Mouse (Mus musculus): Measurements from ENCODE around the gene Kcnf1.
A peak's percentile ranks its signal among the peaks of the same experiment; 100 is the strongest.

Kcnf1 gene

DNA sequence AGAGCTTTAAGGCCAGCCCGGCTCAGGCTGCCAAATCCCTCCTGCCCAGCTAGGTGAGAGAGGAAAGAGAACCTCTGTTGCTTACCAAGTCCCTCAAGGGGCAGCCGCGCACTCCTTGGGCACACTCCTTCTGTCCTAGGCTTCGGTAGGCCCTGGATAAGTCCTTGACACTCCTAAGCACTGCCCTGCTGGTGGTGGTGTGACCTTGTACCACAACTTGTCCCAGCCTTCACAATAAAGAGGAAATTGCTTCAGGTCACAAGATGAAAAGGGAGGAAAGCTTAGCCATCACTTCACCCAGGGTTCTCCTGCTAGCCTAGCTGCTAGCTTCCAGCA, at the start of gene Kcnf1:
Gene Kcnf1, minus strand, starts transcription at position 132 of the 336 bp plus-strand sequence.
- no peak for DNase-seq

DNA sequence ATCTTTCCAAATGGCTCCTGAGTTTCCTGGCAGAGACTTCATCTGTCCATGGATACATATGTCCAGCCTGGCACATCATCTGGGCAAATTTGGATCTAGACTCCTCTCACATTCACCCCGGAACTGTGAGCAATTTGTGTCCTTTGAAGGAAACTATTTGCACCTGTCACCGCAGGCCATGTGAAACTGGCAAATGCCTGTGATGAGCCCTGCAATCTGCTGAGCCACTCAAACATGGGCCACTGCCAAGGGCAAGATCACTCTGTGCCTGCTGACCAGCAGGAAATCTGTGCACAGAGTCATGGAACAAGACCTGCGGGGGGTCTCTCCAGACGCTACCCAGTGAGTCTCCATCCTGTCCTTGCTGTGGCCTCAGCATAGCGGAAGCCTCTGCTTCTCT, 48.3 kb upstream of the Kcnf1 start:
- no peak for DNase-seq

GRCm38 (mm10) chr12:17223050-17223449, 46.4 kb upstream of the Kcnf1 start:
- no peak for DNase-seq

DNA sequence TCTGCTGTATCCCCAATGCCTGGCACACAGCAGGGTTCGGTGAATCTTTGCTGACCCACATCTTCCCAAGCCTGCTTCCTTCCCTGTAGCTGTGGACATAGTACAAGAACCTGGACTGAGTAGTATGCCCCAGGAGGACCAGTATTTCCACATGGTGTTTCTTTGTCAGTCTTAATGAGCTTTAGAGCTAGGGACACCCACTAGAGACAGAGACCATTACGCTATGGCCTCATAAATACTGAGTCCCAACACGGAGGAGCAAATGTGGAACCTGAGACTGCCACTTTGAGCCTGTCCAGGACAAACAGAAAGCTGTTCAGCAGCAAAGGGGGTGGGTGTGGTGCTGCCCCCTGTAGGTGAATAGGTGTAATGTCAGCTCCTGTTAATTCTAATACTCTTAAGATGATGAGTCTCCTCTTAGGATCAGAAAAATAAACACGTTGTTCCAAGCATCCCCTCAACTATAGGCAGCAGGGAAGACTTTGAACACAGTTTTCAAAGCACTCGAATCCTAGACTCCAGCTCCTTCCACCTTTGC, 45.3 kb upstream of the Kcnf1 start:
- peak in 1 of 2 experiments; percentile 13 for DNase-seq

- no peak for DNase-seq
Measured at GRCm38 (mm10) chr12:17220631-17221030, 43.9 kb upstream of the Kcnf1 start.

GRCm38 (mm10) chr12:17219107-17219506, 42.4 kb upstream of the Kcnf1 start:
- DNase-seq = no peak

- no peak for DNase-seq
Measured at GRCm38 (mm10) chr12:17218390-17218789, 41.7 kb upstream of the Kcnf1 start.

DNA sequence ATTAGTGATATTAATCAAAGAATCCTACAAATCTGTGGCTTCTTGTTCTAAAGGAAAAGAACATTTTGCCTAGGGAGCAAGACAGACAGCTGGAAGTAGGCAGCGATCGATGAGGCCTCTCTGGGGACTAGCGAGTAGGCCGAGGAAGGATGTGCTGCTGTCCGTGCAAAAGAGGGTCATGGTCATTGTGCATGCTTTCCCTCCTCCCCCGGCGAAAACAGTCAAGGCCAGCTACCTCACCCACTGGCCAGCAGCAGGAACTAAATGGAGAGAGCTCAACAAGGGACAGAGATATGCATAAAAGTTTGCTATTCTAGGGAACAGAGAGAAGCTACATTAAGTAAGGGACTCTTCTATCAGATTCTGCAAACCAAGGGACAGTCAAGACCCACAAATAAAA, 39.1 kb upstream of the Kcnf1 start:
- no peak for DNase-seq

GRCm38 (mm10) chr12:17202492-17203322, 26.0 kb upstream of the Kcnf1 start:
- no peak for DNase-seq

DNA sequence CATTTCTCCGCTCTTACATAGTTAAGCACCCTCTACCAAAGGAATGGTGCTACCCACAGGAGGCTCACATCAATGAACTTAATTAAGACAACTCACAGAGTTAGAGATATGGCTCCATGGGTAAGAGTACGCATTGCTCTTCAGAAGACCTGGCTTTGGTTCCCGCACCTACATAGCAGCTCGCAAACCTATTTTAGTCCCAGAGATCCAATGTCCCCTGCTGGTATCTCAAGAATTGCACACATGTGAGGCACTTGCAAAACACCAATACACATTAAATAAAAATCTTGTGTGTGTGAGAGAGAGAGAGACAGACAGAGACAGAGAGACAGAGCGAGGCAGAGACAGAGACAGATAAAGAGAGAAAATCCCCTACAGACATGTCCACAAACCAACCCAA, 21.9 kb upstream of the Kcnf1 start:
- DNase-seq = no peak

DNA sequence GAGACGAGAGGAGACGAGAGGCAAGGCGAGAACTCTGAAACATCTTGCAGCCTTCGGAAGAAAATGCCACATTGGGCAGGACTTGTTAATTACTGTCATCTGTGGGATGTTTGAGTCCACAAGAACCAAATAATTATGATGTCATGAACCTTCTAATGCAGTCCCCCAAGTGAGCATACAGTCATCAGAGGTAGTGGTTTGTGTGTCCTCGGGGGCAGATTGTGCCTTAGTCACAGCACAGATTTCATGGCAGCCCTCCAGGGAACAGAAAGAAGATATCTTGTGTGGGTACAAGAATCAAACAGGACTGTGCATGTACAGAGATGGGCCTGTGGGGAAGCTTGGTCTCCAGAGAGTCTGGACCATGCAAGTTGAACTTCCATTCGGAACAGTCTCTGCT, 17.5 kb upstream of the Kcnf1 start:
- no peak for DNase-seq

DNA sequence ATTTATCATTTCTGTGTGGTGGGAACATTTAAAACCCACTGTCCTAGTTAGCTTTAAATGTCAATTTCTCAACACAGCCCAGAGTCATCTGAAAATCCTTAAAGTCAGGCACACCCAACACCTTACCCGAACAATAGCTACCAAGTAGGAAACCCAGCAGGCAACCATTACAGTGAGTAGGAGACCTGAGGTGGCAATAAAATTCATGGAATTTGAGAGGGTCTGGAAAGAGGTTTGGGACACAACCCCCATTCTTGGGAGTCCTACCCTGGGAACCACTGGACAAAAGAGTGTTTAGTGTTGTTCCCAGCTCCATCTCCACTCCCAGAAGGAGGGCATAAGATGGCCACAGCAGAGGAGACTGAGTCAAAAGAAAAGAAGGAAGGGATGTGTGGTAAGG, 16.6 kb upstream of the Kcnf1 start:
- DNase-seq = no peak

- DNase-seq = no peak
Measured at GRCm38 (mm10) chr12:17192887-17193286, 16.2 kb upstream of the Kcnf1 start.

DNA sequence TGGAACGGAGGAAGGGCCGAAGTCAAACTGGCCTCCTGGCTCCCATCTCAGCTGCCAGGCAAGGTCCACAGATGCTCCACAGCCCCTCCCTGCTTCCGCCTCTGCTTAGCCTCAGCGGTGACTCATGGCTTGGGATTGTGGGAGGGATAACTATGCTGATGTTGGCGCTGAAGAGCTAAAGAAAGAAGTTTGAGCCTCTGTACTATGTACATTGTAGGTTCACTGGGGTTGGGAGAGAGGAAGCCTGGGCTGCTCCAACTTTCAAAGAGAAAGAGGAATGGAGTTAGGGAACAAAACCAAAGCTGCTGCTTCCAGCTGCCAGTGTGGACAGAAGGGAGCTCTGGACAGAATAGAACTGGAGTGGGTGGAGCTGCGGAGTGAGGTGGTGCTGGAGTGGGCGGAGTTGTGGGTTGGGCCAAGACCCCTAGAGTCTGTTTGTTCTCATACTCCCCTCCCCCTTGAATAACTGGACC, 7.7 kb upstream of the Kcnf1 start:
- no peak for DNase-seq

- no peak for DNase-seq
Measured at GRCm38 (mm10) chr12:17183788-17184187, 7.1 kb upstream of the Kcnf1 start.

DNA sequence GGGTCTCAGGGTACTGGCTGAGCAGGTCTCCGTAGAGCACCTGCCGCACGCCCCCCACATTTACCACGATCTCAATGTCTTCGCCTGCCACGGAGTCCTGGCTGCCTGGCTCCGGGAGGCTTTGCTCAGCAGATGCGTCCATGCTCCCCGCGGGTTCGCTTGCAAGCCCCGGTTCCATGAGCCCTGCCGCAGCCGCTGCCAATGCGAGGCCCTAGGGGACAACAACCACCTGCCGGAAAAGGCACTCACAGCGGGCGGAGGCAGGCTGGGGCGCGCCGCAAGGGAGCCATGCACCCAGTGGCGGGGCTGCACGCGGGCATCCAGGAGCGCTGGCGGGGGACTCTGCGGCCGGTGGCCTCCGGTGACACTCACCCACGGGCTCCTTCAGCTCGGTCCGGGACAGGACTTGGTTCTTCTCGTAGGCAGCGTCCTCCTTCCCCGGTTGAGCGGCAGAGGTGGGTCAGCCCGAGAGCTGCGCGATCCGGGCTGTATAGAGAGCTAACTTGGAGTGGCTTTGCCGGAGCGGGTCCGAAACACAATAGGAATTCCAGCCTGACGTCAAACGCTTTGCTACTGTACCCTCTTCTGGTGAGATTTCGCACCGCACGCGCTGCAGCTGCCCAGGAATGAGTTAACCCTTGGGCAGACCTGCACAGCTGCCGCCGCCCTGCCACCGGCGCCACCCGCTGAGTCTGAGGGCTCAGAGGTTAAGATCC, 489 bp downstream of the Kcnf1 start:
- peak in 1 of 2 experiments; percentile 12 for DNase-seq

DNA sequence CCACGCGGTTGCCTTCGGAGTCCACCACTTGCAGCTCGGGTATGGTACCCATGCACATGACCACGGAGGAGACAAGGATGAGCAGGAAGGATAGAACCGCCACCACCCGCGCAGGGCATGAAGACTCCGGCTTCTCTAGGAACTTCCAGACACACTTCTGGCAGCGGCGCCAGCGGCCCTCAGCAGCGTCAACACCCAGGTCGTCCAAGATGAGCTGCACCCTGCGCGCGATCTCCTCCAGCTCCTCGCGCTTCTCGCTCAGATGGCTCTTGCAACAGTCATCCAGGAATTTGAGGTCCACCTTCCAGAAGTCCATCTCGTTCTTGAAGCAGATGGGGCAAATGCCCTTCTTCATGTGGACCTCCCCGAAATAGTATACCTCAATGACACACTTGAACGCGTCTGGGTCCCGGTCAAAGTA, 1.1 kb downstream of the Kcnf1 start:
- no peak for DNase-seq

GRCm38 (mm10) chr12:17175124-17175523, 1.6 kb downstream of the Kcnf1 start:
- no peak for DNase-seq

DNA sequence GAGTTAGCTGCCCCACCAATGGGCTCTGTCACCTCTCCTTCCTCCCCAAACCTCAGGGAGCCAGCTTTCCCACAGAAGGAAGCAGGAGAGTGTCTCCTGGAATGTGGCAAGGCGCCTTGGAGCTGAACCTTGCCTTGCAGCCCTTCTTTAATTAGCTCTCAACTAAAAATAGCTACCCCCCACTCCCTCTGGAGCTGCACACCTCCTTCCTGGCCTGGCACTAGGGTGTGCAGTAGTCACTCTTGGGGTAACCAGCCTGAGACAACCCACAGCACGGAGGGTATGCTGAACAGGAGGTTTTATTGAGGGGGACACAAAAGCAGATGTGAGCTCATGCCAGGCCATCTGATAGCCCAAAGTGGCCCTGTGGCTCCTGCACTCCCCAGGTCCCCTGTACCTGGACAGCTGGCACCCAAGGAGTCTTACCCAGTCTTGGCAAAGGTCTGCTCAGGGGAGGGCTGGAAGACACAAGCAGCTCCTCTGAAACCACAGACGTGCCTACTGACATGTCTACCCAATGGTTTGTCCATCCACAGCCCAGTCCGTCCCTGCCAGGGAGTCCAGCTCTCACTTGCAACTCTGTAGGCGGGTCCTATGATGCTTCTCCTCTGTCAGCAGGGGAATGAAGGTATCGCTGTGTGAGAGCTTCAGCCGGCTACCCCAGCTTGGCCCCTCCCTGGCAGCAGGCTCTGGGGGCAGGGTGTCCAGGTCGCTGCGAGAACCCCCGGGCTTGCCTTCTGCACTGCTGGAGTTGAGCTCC, 2.4 kb downstream of the Kcnf1 start:
- no peak for DNase-seq

- DNase-seq = no peak
Measured at GRCm38 (mm10) chr12:17170406-17170805, 6.3 kb downstream of the Kcnf1 start.

DNA sequence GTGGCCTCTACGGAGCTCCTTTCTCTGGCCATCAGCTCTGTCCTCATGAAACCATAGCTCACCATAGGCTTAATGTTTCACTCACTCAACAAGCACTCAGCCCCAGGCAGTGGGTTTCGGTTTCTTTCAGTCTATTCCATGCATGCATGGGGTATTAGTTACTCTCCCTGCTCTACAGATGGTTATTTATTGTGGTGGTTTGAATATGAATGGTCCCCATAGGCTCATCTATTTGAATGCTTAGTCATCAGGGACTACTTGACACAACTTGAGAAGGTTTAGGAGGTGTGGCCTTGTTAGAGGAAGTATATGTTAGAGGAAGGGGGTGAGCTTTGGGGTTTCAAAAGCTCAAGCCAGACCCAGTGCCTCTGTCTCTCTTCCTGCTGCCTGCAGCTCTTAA, 10.6 kb downstream of the Kcnf1 start:
- DNase-seq = no peak

- DNase-seq = no peak
Measured at GRCm38 (mm10) chr12:17163996-17164395, 12.7 kb downstream of the Kcnf1 start.

DNA sequence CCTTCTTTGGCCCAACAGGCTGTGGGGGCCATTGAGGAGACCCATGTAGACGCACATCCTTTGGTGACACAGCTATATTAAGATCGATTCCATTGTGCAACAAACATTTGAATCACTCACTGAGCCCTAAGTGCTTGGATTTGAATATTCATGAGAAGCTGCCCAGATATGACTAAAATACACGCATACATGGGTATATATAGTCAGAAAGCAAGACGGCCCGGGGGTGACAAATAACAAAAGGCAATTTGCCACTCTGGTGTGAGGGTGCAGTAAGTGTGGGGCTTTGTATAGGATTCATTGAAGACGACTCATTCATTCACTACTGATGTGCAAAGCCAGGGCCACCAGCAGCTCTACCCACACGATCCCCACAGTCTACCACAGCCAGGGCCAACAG, 17.1 kb downstream of the Kcnf1 start:
- no peak for DNase-seq
